Mouse (Mus musculus): ENCODE results near the gene Isy1. TPM values are rescaled to one million over a fixed set of nuclear protein-coding genes. Genes with fewer than 3 reads are reported as not detected.
"Not testable (repeated sequence)": the region's sequence is repeated elsewhere in the genome, so short reads cannot be mapped to it uniquely, and the experiment has no call there.

Gene Isy1
- polyA plus RNA-seq, 1 experiment from 2014 or later, result 17.5 TPM

GRCm38 (mm10) chr6:87764296-87764695, 74.3 kb downstream of the Isy1 start:
- H3K4me1 ChIP-seq (ENCODE audit: control insufficient read depth, low read depth, low read length), result peaks cover 33% of the 10 kb centered on the region
- not testable (repeated sequence) for H3K36me3 ChIP-seq (ENCODE audit: control insufficient read depth, insufficient read depth); ATAC-seq (ENCODE audit: low read depth); H3K27ac ChIP-seq (ENCODE audit: low read length); H3K4me3 ChIP-seq (ENCODE audit: low read depth, low read length); H3K9ac ChIP-seq (ENCODE audit: low read depth, low read length); H3K9me3 ChIP-seq (replicated peaks; ENCODE audit: control insufficient read depth, low read length); H3K27me3 ChIP-seq (ENCODE audit: control insufficient read depth, insufficient read depth, low read depth, low read length); H3K4me2 ChIP-seq (ENCODE audit: low read depth, low read length)
- 86% methylated on average over 2 of the region's 2 CpGs for WGBS (ENCODE audit: insufficient replicate concordance)

Other genes with a start within 250 kb of the Isy1 start
- gene Prokr1, start 248.1 kb downstream of the Isy1 start, polyA plus RNA-seq (2015; fragmentation: Nextera tagmentation; extraction: Ambion mirVana), result 5.8 and 7.0 TPM in 2 replicates
- 13.9 and 15.4 TPM in 2 replicates for gene Aplf, start 166.6 kb downstream of the Isy1 start, polyA plus RNA-seq (2015; fragmentation: Nextera tagmentation; extraction: Ambion mirVana)
- 0.18 and 0.23 TPM in 2 replicates for gene Efcc1, start 107.9 kb downstream of the Isy1 start, polyA plus RNA-seq (2015; fragmentation: Nextera tagmentation; extraction: Ambion mirVana)
- 24.8 and 26.2 TPM in 2 replicates for gene Gp9, start 60.7 kb downstream of the Isy1 start, polyA plus RNA-seq (2015; fragmentation: Nextera tagmentation; extraction: Ambion mirVana)
- gene Rab43, start 26.6 kb downstream of the Isy1 start, polyA plus RNA-seq (2015; fragmentation: Nextera tagmentation; extraction: Ambion mirVana), result 32.4 and 34.8 TPM in 2 replicates
- 4.5 and 4.6 TPM in 2 replicates for gene Gm45140, start 3.0 kb downstream of the Isy1 start, polyA plus RNA-seq (2015; fragmentation: Nextera tagmentation; extraction: Ambion mirVana)
- 486 and 530 TPM in 2 replicates for gene Cnbp, start 12.3 kb upstream of the Isy1 start, polyA plus RNA-seq (2015; fragmentation: Nextera tagmentation; extraction: Ambion mirVana)
- 58.1 and 59.3 TPM in 2 replicates for gene Copg1, start 49.0 kb upstream of the Isy1 start, polyA plus RNA-seq (2015; fragmentation: Nextera tagmentation; extraction: Ambion mirVana)
- gene Hmces, start 75.1 kb upstream of the Isy1 start, polyA plus RNA-seq (2015; fragmentation: Nextera tagmentation; extraction: Ambion mirVana), result 14.9 and 17.5 TPM in 2 replicates
- 0.55 and 0.79 TPM in 2 replicates for gene H1fx, start 142.8 kb upstream of the Isy1 start, polyA plus RNA-seq (2015; fragmentation: Nextera tagmentation; extraction: Ambion mirVana)
- 112 and 113 TPM in 2 replicates for gene Rab7, start 206.5 kb upstream of the Isy1 start, polyA plus RNA-seq (2015; fragmentation: Nextera tagmentation; extraction: Ambion mirVana)
- 173 and 183 TPM in 2 replicates for gene Rpn1, start 245.7 kb upstream of the Isy1 start, polyA plus RNA-seq (2015; fragmentation: Nextera tagmentation; extraction: Ambion mirVana)